ENCODE assay signal across 8 mouse cellular contexts in genomic region chr6:145341301-145342193, GRCm38 (mm10).
A peak's percentile ranks its signal among the peaks of the same experiment; 100 is the strongest.
DNase-seq lines count a peak whose midpoint lies in the region; ATAC-seq and TF ChIP-seq lines count a peak whose summit lies in the region.

No protein-coding gene starts in this region.

- peak; percentile 48 for ATAC-seq in heart, embryonic 15.5 days (replicated peaks; ENCODE audit: insufficient number of reproducible peaks, insufficient read depth, low FRiP score, low read depth)
- ATAC-seq in liver, embryonic 12.5 days = peak; percentile 8; the same call in 1 of the 2 replicates

- dilution Hi-C loops in CH12.LX (cut with MboI; ENCODE audit: extremely low pct_ligation_motif_present, extremely low pct_unique_long_range_greater_than_20kb, low sequenced_read_pairs) = no loop called here

- in situ Hi-C loops in CH12.LX (cut with MboI; ENCODE audit: low pct_ligation_motif_present, low pct_unique_long_range_greater_than_20kb, low sequenced_read_pairs) = loop anchor here (5.0 kb wide), 3 partner anchors 49 to 154 kb away; no protein-coding TSS in a partner anchor

- H3K4me2 ChIP-seq in CH12.LX (ENCODE audit: insufficient read depth, low read depth, poor library complexity, severe bottlenecking) = peak overlapping the region; percentile 97
- H3K4me2 ChIP-seq in heart, embryonic 15.5 days = peak overlapping the region; percentile 84
- H3K4me2 ChIP-seq in liver, embryonic 12.5 days = peak overlapping the region; percentile 93

- peak; percentile 97 for TF ChIP-seq RAD21 in CH12.LX (IDR thresholded peaks at IDR 0.05; ENCODE audit: low read depth, low read length)

- peak overlapping the region; percentile 55 for H3K27ac ChIP-seq in CH12.LX (ENCODE audit: insufficient read depth, low read depth)
- peak overlapping the region; percentile 61 for H3K27ac ChIP-seq in forebrain, embryonic 10.5 days
- peak overlapping the region; percentile 88 for H3K27ac ChIP-seq in heart, embryonic 15.5 days
- peak overlapping the region; percentile 77 for H3K27ac ChIP-seq in liver, embryonic 12.5 days

- H3K9me3 ChIP-seq in CH12.LX (replicated peaks; ENCODE audit: low read length) = peaks cover 3% of the 10 kb centered on the region
- 0 out of 2 replicates have a peak, but pooled peaks cover 3% of the 10 kb centered on the region for H3K9me3 ChIP-seq in forebrain, embryonic 10.5 days
- no peaks in the 10 kb centered on the region for H3K9me3 ChIP-seq in heart, embryonic 15.5 days (replicated peaks)
- no peaks in the 10 kb centered on the region for H3K9me3 ChIP-seq in liver, embryonic 12.5 days (replicated peaks)

- under 1% methylated on average over 33 of the region's 33 CpGs for WGBS in forebrain, embryonic 10.5 days
- WGBS in heart, embryonic 15.5 days = under 1% methylated on average over 33 of the region's 33 CpGs
- WGBS in liver, embryonic 12.5 days (ENCODE audit: insufficient replicate concordance) = under 1% methylated on average over 33 of the region's 33 CpGs

- peak; percentile 69 to 98 for TF ChIP-seq CTCF in CH12.LX (conservative IDR thresholded peaks at IDR 0.05 in 1 of 2, IDR thresholded peaks at IDR 0.05 in 1 of 2; ENCODE audit: low read depth in 2 of 2, low read length in 2 of 2)

- no peaks in the 10 kb centered on the region for H3K36me3 ChIP-seq in CH12.LX (replicated peaks in 1 of 2; ENCODE audit: control insufficient read depth in 1 of 2, insufficient read depth in 1 of 2, low read length in 1 of 2)
- no peaks in the 10 kb centered on the region for H3K36me3 ChIP-seq in forebrain, embryonic 10.5 days (replicated peaks)
- H3K36me3 ChIP-seq in heart, embryonic 15.5 days = no peaks in the 10 kb centered on the region
- no peaks in the 10 kb centered on the region for H3K36me3 ChIP-seq in liver, embryonic 12.5 days
- H3K36me3 ChIP-seq in splenic B cell, adult 2 months (ENCODE audit: control insufficient read depth, insufficient read depth, low read length, poor library complexity, severe bottlenecking) = no peaks in the 10 kb centered on the region

- DNase-seq in CH12.LX (ENCODE audit: extremely low read depth) = peak; percentile 96
- DNase-seq in c-Kit-positive CD71-negative TER-119-negative erythroid progenitor cells, embryonic 14.5 days (ENCODE audit: low read depth) = peak; percentile 92
- peak; percentile 76 for DNase-seq in forebrain, embryonic 10.5 days (ENCODE audit: extremely low spot score, low spot score)
- peak; percentile 92 for DNase-seq in kidney, postnatal 14 days
- DNase-seq in naive thymus-derived CD4-positive, alpha-beta T cell, adult 2 months (ENCODE audit: low read depth) = peak; percentile 96
- DNase-seq in splenic B cell, adult 2 months (ENCODE audit: low read depth, low spot score) = peak; percentile 96

- H3K4me1 ChIP-seq in CH12.LX (ENCODE audit: control insufficient read depth in 1 of 2, insufficient read depth in 2 of 2) = peaks cover 4 to 10% of the 10 kb centered on the region in 2 experiments; a peak in 3 of 4 replicates
- H3K4me1 ChIP-seq in forebrain, embryonic 10.5 days = peaks cover 24% of the 10 kb centered on the region
- H3K4me1 ChIP-seq in heart, embryonic 15.5 days (replicated peaks) = 0 out of 2 replicates have a peak, but pooled peaks cover 7% of the 10 kb centered on the region
- H3K4me1 ChIP-seq in liver, embryonic 12.5 days = peaks cover 38% of the 10 kb centered on the region

- peaks cover 4% of the 10 kb centered on the region for H3K27me3 ChIP-seq in CH12.LX (replicated peaks)
- peaks cover 26% of the 10 kb centered on the region for H3K27me3 ChIP-seq in forebrain, embryonic 10.5 days (ENCODE audit: poor library complexity, severe bottlenecking)
- H3K27me3 ChIP-seq in heart, embryonic 15.5 days = peaks cover 19% of the 10 kb centered on the region; the same call in 1 of the 2 replicates
- peaks cover 25% of the 10 kb centered on the region for H3K27me3 ChIP-seq in liver, embryonic 12.5 days (replicated peaks)
- no peaks in the 10 kb centered on the region for H3K27me3 ChIP-seq in splenic B cell, adult 2 months (ENCODE audit: control insufficient read depth, insufficient read depth, low read length, poor library complexity, severe bottlenecking)

- H3K9ac ChIP-seq in CH12.LX (ENCODE audit: insufficient read depth, low read depth) = peak overlapping the region; percentile 59
- H3K9ac ChIP-seq in heart, embryonic 15.5 days = peak overlapping the region; percentile 52
- peak overlapping the region; percentile 66 for H3K9ac ChIP-seq in liver, embryonic 12.5 days

- H3K4me3 ChIP-seq in CH12.LX (replicated peaks in 1 of 3; ENCODE audit: low read depth in 2 of 3, low read length in 2 of 3, poor library complexity in 1 of 3) = peak overlapping the region; percentile 47 to 53 (median 53)
- H3K4me3 ChIP-seq in forebrain, embryonic 10.5 days = peak overlapping the region; percentile 58
- H3K4me3 ChIP-seq in heart, embryonic 15.5 days = peak overlapping the region; percentile 54
- H3K4me3 ChIP-seq in liver, embryonic 12.5 days = peak overlapping the region; percentile 60

- peak; percentile 30; the same call in 1 of the 2 replicates for TF ChIP-seq POLR2A in CH12.LX (IDR thresholded peaks at IDR 0.05; ENCODE audit: low read depth, low read length)

- no peak for TF ChIP-seq EP300 in CH12.LX (IDR thresholded peaks at IDR 0.05; ENCODE audit: low read length)

- H3K79me2 ChIP-seq in CH12.LX (replicated peaks; ENCODE audit: control insufficient read depth, extremely low read depth, insufficient read depth, poor library complexity, severe bottlenecking) = no peaks in the 10 kb centered on the region

TF ChIP-seq in CH12.LX, 34 proteins besides CTCF, POLR2A, EP300 and RAD21:
- TF ChIP-seq SIN3A (IDR thresholded peaks at IDR 0.05; ENCODE audit: low read length) (peak; percentile 53), ZKSCAN1 (IDR thresholded peaks at IDR 0.05; ENCODE audit: borderline replicate concordance, low read depth, low read length) (no peak), USF1 (IDR thresholded peaks at IDR 0.05; ENCODE audit: low read depth, low read length) (peak; percentile 25; the same call in 1 of the 2 replicates), SMC3 (IDR thresholded peaks at IDR 0.05; ENCODE audit: low read depth, low read length) (peak; percentile 98), MAZ (IDR thresholded peaks at IDR 0.05; ENCODE audit: low read depth, low read length) (no peak), ETS1 (conservative IDR thresholded peaks at IDR 0.05; ENCODE audit: low read depth, low read length) (peak; percentile 36; the same call in 1 of the 2 replicates), IRF4 (IDR thresholded peaks at IDR 0.05; ENCODE audit: low read depth, low read length) (peak; percentile 45; the same call in 1 of the 2 replicates), ELF1 (IDR thresholded peaks at IDR 0.05; ENCODE audit: low read depth, low read length) (no peak), MAX (IDR thresholded peaks at IDR 0.05; ENCODE audit: low read length) (peak; percentile 59), CHD1 (IDR thresholded peaks at IDR 0.05; ENCODE audit: low read depth, low read length) (no peak), ZC3H11A (IDR thresholded peaks at IDR 0.05; ENCODE audit: low read depth, low read length) (peak; percentile 96), TCF12 (IDR thresholded peaks at IDR 0.05; ENCODE audit: low read depth, low read length) (no peak), TBP (conservative IDR thresholded peaks at IDR 0.05; ENCODE audit: low read depth, low read length) (no peak), CHD2 (IDR thresholded peaks at IDR 0.05; ENCODE audit: low read length) (no peak), MEF2A (IDR thresholded peaks at IDR 0.05; ENCODE audit: borderline replicate concordance, low read depth, low read length) (no peak; the same call in 1 of the 2 replicates), RCOR1 (conservative IDR thresholded peaks at IDR 0.05; ENCODE audit: low read depth, low read length) (no peak; the same call in 1 of the 2 replicates), NRF1 (IDR thresholded peaks at IDR 0.05; ENCODE audit: low read depth, low read length) (no peak), UBTF (IDR thresholded peaks at IDR 0.05; ENCODE audit: low read depth, low read length) (no peak), MXI1 (IDR thresholded peaks at IDR 0.05; ENCODE audit: low read depth, low read length) (peak; percentile 47; the same call in 1 of the 2 replicates), PAX5 (IDR thresholded peaks at IDR 0.05; ENCODE audit: low read length) (no peak), USF2 (conservative IDR thresholded peaks at IDR 0.05; ENCODE audit: low read depth, low read length) (no peak), JUND (conservative IDR thresholded peaks at IDR 0.05; ENCODE audit: low read depth, low read length) (peak; percentile 57), NELFE (IDR thresholded peaks at IDR 0.05; ENCODE audit: low read depth, low read length) (no peak), MYC (IDR thresholded peaks at IDR 0.05; ENCODE audit: low read depth, low read length) (peak; percentile 65), ZNF384 (IDR thresholded peaks at IDR 0.05; ENCODE audit: low read depth, low read length) (peak; percentile 99), MAFK (IDR thresholded peaks at IDR 0.05; ENCODE audit: insufficient replicate concordance, low read length) (no peak), JUN (IDR thresholded peaks at IDR 0.05; ENCODE audit: insufficient read depth, low read depth, low read length) (no peak), E2F4 (IDR thresholded peaks at IDR 0.05; ENCODE audit: insufficient replicate concordance, low read depth, low read length) (0 out of 2 replicates have a peak, but pooled peaks have one; percentile 46), GABPA (IDR thresholded peaks at IDR 0.05; ENCODE audit: insufficient replicate concordance, low read depth, low read length) (no peak), HCFC1 (IDR thresholded peaks at IDR 0.05; ENCODE audit: low read depth, low read length) (0 out of 2 replicates have a peak, but pooled peaks have one; percentile 26), POLR2AphosphoS2 (IDR thresholded peaks at IDR 0.05; ENCODE audit: low read depth, low read length) (no peak), BHLHE40 (IDR thresholded peaks at IDR 0.05; ENCODE audit: low read depth, low read length) (peak; percentile 88), KAT2A (IDR thresholded peaks at IDR 0.05; ENCODE audit: insufficient replicate concordance, low read length) (no peak), ZMIZ1 (IDR thresholded peaks at IDR 0.05; ENCODE audit: low read depth, low read length) (no peak)
TF ChIP-seq in CH12.LX: peak in this region for 14.

Comparison
In these comparisons a context has a peak if more than half of its experiments do, and no peak if none do; other contexts are left out.
1. Peak in every context shown above with its lines: DNase-seq, ATAC-seq, H3K4me3 ChIP-seq and H3K27ac ChIP-seq.